Mouse (Mus musculus) embryonic facial prominence, embryonic 11.5 days (tissue): Measurements from ENCODE around the gene Slc35f1. TPM values are rescaled to one million over a fixed set of nuclear protein-coding genes. Genes with fewer than 3 reads are reported as not detected.
"Not testable (repeated sequence)": the region's sequence is repeated elsewhere in the genome, so short reads cannot be mapped to it uniquely, and the experiment has no call there.

Experiments used
- ATAC-seq: fragments of 200-750 bp; cut with Nextera tagmentation; replicated peaks from 2 replicates; pipeline ENCODE4 v1.8.0; 2017; ENCODE audit warnings: low read depth; ENCODE audit not compliant: insufficient number of reproducible peaks, low FRiP score, low TSS enrichment
- DNase-seq: peaks from one replicate; pipeline ENCODE4 v3.0.0-alpha.2; 2015; ENCODE audit warnings: low spot score
- H3K27ac ChIP-seq: fragments of 300-500 bp; sonication (generic); replicated peaks from 2 replicates; pipeline ENCODE4 v1.5.1; 2014; ENCODE audit warnings: mild to moderate bottlenecking, low read depth, low read length, control low read depth
- H3K27me3 ChIP-seq: fragments of 300-500 bp; sonication (generic); 2 replicates; pipeline ENCODE4 v1.6.1; 2014; ENCODE audit warnings: mild to moderate bottlenecking, low read length, moderate library complexity, mixed read lengths; ENCODE audit not compliant: control insufficient read depth, insufficient read depth
- H3K36me3 ChIP-seq: fragments of 300-500 bp; sonication (generic); replicated peaks from 2 replicates; pipeline ENCODE4 v1.6.1; 2014; ENCODE audit warnings: low read depth, mild to moderate bottlenecking, low read length, moderate library complexity, mixed read lengths; ENCODE audit not compliant: control insufficient read depth, insufficient read depth
- H3K4me1 ChIP-seq: fragments of 300-500 bp; sonication (generic); 2 replicates; pipeline ENCODE4 v1.6.1; 2014; ENCODE audit warnings: low read length, mixed read lengths; ENCODE audit not compliant: control insufficient read depth, insufficient read depth
- H3K4me2 ChIP-seq: fragments of 300-500 bp; sonication (generic); 2 replicates; pipeline ENCODE4 v1.6.1; 2014; ENCODE audit warnings: low read depth, mild to moderate bottlenecking, control low read depth, low read length, moderate library complexity
- H3K4me3 ChIP-seq: fragments of 300-500 bp; sonication (generic); 2 replicates; pipeline ENCODE4 v1.5.1; 2014; ENCODE audit warnings: low read depth, low read length, control low read depth
- H3K9ac ChIP-seq: fragments of 300-500 bp; sonication (generic); replicated peaks from 2 replicates; pipeline ENCODE4 v1.6.1; 2014; ENCODE audit warnings: mild to moderate bottlenecking, control low read depth, low read length
- H3K9me3 ChIP-seq: fragments of 300-500 bp; sonication (generic); replicated peaks from 2 replicates; pipeline ENCODE4 v1.6.1; 2016; ENCODE audit warnings: mild to moderate bottlenecking, low read length, inconsistent platforms, mixed read lengths; ENCODE audit not compliant: control insufficient read depth
- WGBS: fragments of 180-500 bp; shearing (Covaris S2); extraction: QIAGEN DNeasy Blood & Tissue Kit; methylation state at CpG from one replicate; pipeline ENCODE4 v1.1.7; 2014; 5-methylcytosine and 5-hydroxymethylcytosine counted together
- polyA plus RNA-seq: library from polyadenylated mRNA; unstranded; fragments of >200 nt; fragmentation: Nextera tagmentation; extraction: Ambion mirVana; gene quantifications from 2 replicates; pipeline ENCODE4 v1.2.1, GENCODE M21; 2014

The Slc35f1 gene
- polyA plus RNA-seq, 1 experiment from 2014 or later = 3.9 TPM

- Histone ChIP-seq H3K9me3 (no peaks in the 10 kb centered on the region), H3K9ac (no peak overlapping the region), H3K27ac (no peak overlapping the region), H3K4me1 (no peaks in the 10 kb centered on the region), H3K4me2 (no peak overlapping the region), H3K4me3 (no peak overlapping the region), H3K36me3 (no peaks in the 10 kb centered on the region), H3K27me3 (no peaks in the 10 kb centered on the region)
- WGBS = 72% methylated on average over 2 of the region's 2 CpGs
- ATAC-seq (no peak), DNase-seq (no peak)
Observed at GRCm38 (mm10) chr10:52860851-52861250, 170.5 kb downstream of the Slc35f1 start.

GRCm38 (mm10) chr10:52864936-52865335 is 174.6 kb downstream of the Slc35f1 start:
- DNase-seq (no peak), ATAC-seq (no peak)
- WGBS = 92% methylated on average over 5 of the region's 5 CpGs
- Histone ChIP-seq H3K36me3 (no peaks in the 10 kb centered on the region), H3K4me1 (no peaks in the 10 kb centered on the region), H3K9me3 (no peaks in the 10 kb centered on the region), H3K4me2 (no peak overlapping the region), H3K9ac (no peak overlapping the region), H3K27ac (no peak overlapping the region), H3K27me3 (no peaks in the 10 kb centered on the region), H3K4me3 (no peak overlapping the region)

GRCm38 (mm10) chr10:52871110-52871509 is 180.8 kb downstream of the Slc35f1 start:
- Histone ChIP-seq H3K9ac (no peak overlapping the region), H3K27me3 (no peaks in the 10 kb centered on the region), H3K27ac (no peak overlapping the region), H3K4me2 (no peak overlapping the region), H3K4me3 (no peak overlapping the region), H3K36me3 (no peaks in the 10 kb centered on the region), H3K4me1 (no peaks in the 10 kb centered on the region), H3K9me3 (no peaks in the 10 kb centered on the region)
- no peak for ATAC-seq
- DNase-seq = no peak

GRCm38 (mm10) chr10:52874133-52874532 is 183.8 kb downstream of the Slc35f1 start:
- H3K27ac ChIP-seq = no peak overlapping the region
- H3K9me3 ChIP-seq = no peaks in the 10 kb centered on the region
- 64% methylated on average over 9 of the region's 9 CpGs for WGBS
- H3K4me2 ChIP-seq = no peak overlapping the region
- no peaks in the 10 kb centered on the region for H3K36me3 ChIP-seq
- ATAC-seq = no peak
- no peak overlapping the region for H3K4me3 ChIP-seq
- no peaks in the 10 kb centered on the region for H3K4me1 ChIP-seq
- H3K9ac ChIP-seq = no peak overlapping the region
- no peaks in the 10 kb centered on the region for H3K27me3 ChIP-seq
- no peak for DNase-seq

GRCm38 (mm10) chr10:52874712-52875111 is 184.4 kb downstream of the Slc35f1 start:
- H3K36me3 ChIP-seq = no peaks in the 10 kb centered on the region
- no peak overlapping the region for H3K4me2 ChIP-seq
- ATAC-seq (no peak), DNase-seq (no peak)
- H3K27me3 ChIP-seq = no peaks in the 10 kb centered on the region
- H3K9me3 ChIP-seq = no peaks in the 10 kb centered on the region
- H3K27ac ChIP-seq = no peak overlapping the region
- no peaks in the 10 kb centered on the region for H3K4me1 ChIP-seq
- no peak overlapping the region for H3K9ac ChIP-seq
- no peak overlapping the region for H3K4me3 ChIP-seq

- no peak for DNase-seq
- H3K4me1 ChIP-seq = no peaks in the 10 kb centered on the region
- no peaks in the 10 kb centered on the region for H3K27me3 ChIP-seq
- H3K4me2 ChIP-seq = no peak overlapping the region
- no peak for ATAC-seq
- 53% methylated on average over 6 of the region's 6 CpGs for WGBS
- no peak overlapping the region for H3K27ac ChIP-seq
- no peak overlapping the region for H3K9ac ChIP-seq
- no peak overlapping the region for H3K4me3 ChIP-seq
- no peaks in the 10 kb centered on the region for H3K36me3 ChIP-seq
- H3K9me3 ChIP-seq = no peaks in the 10 kb centered on the region
Observed at GRCm38 (mm10) chr10:52877263-52878021, 187.1 kb downstream of the Slc35f1 start.

- no peaks in the 10 kb centered on the region for H3K27me3 ChIP-seq
- H3K27ac ChIP-seq = no peak overlapping the region
- DNase-seq (no peak), ATAC-seq (no peak; the same call in 1 of the 2 replicates)
- H3K36me3 ChIP-seq = no peaks in the 10 kb centered on the region
- no peak overlapping the region for H3K4me3 ChIP-seq
- no peak overlapping the region for H3K9ac ChIP-seq
- no peaks in the 10 kb centered on the region for H3K4me1 ChIP-seq
- H3K4me2 ChIP-seq = no peak overlapping the region
- WGBS = 54% methylated on average over 4 of the region's 4 CpGs
- no peaks in the 10 kb centered on the region for H3K9me3 ChIP-seq
Observed at GRCm38 (mm10) chr10:52878093-52878801, 187.9 kb downstream of the Slc35f1 start.

- H3K9ac ChIP-seq, H3K36me3 ChIP-seq, DNase-seq, H3K4me1 ChIP-seq, ATAC-seq, H3K9me3 ChIP-seq, H3K4me2 ChIP-seq, H3K4me3 ChIP-seq, H3K27ac ChIP-seq, H3K27me3 ChIP-seq: not testable (repeated sequence)
Observed at GRCm38 (mm10) chr10:52896724-52897123, 206.4 kb downstream of the Slc35f1 start.
